Mouse (Mus musculus): ENCODE data around the gene Ciita. TPM values are rescaled to one million over a fixed set of nuclear protein-coding genes. Genes with fewer than 3 reads are reported as not detected.

Ciita gene
- polyA plus RNA-seq, 1 experiment from 2014 or later = 1.4 TPM

DNA sequence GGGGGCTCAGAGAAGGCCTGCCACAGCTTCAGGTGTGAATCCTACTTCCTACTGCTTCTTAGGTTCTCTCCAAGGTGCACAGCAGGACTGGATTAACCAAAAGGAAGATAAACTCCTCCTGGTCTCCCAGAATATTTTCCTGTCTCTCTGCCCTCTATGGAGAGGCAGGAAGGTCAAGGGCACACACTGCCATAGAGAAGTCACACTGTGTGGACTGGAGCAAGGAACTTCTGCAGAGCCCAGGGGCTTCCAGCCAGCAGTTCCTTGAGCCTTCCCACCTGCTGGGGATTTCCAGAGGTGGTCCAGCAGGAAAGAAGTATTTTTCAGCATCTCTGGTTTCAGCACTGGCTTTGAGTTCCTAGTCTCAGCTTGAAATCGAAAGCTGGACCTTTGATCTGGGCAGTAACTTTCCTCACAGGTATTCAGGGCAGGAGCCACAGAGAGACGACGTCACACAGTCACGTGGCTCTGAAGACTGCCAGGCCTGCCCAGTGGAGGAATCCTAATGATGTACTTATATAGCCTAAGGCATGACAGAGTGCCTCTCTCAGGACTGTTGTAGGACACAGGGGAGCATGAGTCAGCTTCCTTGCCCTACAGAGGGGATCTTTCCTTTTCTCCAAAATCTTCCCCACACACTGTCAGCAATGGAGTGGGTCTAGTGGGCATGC, 14.7 kb upstream of the Ciita start:
- 13% methylated on average over 4 of the region's 4 CpGs for WGBS

DNA sequence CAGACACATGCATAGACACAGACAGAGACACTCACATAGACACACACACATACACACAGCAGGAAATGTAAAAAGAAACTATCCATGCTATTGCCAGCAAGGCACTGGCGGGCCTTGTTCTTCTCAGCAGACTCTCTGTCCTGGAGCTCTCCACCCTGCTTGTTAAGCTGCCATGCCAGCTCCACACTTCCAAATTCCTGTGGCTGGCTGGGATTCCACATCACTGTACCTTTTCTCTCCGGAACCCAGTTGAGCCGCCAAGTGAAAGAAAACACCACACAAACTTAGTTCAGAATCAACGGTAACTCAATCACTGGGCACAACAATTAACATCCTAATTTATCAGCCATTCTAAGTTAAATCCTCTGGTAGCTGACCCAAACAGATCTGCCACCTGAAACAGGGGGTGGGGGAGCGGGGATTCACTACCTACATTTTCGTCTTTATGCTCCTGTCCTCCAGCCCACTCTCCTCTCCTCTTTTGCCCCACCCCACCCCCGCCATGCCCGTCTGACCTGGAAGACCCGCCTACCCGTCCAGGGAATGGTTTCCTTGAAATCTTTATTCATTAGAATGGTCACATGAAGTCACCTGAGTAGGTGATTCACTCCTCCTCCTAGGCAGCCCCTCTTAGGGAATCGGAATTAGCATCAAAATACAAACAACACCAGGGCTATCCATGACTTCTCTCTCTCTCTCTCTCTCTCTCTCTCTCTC, 12.3 kb upstream of the Ciita start:
- no peak overlapping the region for H3K9ac ChIP-seq (replicated peaks; ENCODE audit: low read depth)
- H3K27ac ChIP-seq (ENCODE audit: low read length) = 0 out of 2 replicates have a peak overlapping the region, but pooled peaks have one; percentile 11
- no peak overlapping the region for H3K4me3 ChIP-seq (ENCODE audit: low read depth, low read length)
- TF ChIP-seq CTCF (IDR thresholded peaks at IDR 0.05) (no peak), EP300 (IDR thresholded peaks at IDR 0.05) (no peak)
- H3K4me2 ChIP-seq (replicated peaks; ENCODE audit: low read depth, low read length) = no peak overlapping the region
- no peaks in the 10 kb centered on the region for H3K27me3 ChIP-seq (replicated peaks; ENCODE audit: insufficient read depth, low read length)
- ATAC-seq (no peak), DNase-seq (ENCODE audit: low spot score) (peak; percentile 38)
- no peaks in the 10 kb centered on the region for H3K9me3 ChIP-seq (ENCODE audit: low read length)
- H3K4me1 ChIP-seq (ENCODE audit: insufficient read depth, low read depth, low read length) = no peaks in the 10 kb centered on the region
- H3K36me3 ChIP-seq (ENCODE audit: insufficient read depth, low read length) = no peaks in the 10 kb centered on the region
- WGBS = 29% methylated on average over 11 of the region's 11 CpGs

More for the DNA sequence above, 14.7 kb upstream of the Ciita start:
- Histone ChIP-seq H3K9ac (replicated peaks; ENCODE audit: low read depth) (no peak overlapping the region), H3K4me2 (replicated peaks; ENCODE audit: low read depth, low read length) (no peak overlapping the region), H3K4me3 (ENCODE audit: low read depth, low read length) (no peak overlapping the region), H3K9me3 (ENCODE audit: low read length) (no peaks in the 10 kb centered on the region), H3K36me3 (ENCODE audit: insufficient read depth, low read length) (no peaks in the 10 kb centered on the region), H3K27me3 (replicated peaks; ENCODE audit: insufficient read depth, low read length) (no peaks in the 10 kb centered on the region), H3K4me1 (ENCODE audit: insufficient read depth, low read depth, low read length) (no peaks in the 10 kb centered on the region), H3K27ac (ENCODE audit: low read length) (no peak overlapping the region; the same call in 1 of the 2 replicates)
- ATAC-seq (peak; percentile 96), DNase-seq (ENCODE audit: low spot score) (peak; percentile 78)
- TF ChIP-seq EP300 (IDR thresholded peaks at IDR 0.05) = peak; percentile 68
- no peak for TF ChIP-seq CTCF (IDR thresholded peaks at IDR 0.05)

DNA sequence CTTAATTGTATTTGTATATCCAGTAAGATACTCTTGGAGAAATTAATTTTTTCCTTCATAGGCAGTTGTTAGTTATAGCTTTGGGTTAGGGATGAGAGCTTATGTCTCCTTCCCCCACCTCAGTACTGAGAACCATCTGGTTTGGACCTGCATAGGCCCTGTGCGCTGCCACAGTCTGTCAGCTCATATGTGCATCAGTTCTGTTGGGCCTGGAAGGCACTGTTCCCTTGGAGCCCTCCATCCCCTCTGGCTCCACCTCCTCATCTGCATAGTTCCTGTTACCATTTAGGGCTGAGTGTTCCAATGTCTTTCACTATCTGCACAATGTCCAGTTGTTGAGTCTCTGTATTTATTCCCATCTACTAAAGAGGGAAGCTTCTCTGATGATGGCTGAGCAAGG, 11.7 kb upstream of the Ciita start:
- Histone ChIP-seq H3K27me3 (replicated peaks; ENCODE audit: insufficient read depth, low read length) (no peaks in the 10 kb centered on the region), H3K9me3 (ENCODE audit: low read length) (no peaks in the 10 kb centered on the region), H3K27ac (ENCODE audit: low read length) (no peak overlapping the region), H3K9ac (replicated peaks; ENCODE audit: low read depth) (no peak overlapping the region), H3K4me1 (ENCODE audit: insufficient read depth, low read depth, low read length) (no peaks in the 10 kb centered on the region), H3K4me3 (ENCODE audit: low read depth, low read length) (no peak overlapping the region), H3K4me2 (replicated peaks; ENCODE audit: low read depth, low read length) (no peak overlapping the region), H3K36me3 (ENCODE audit: insufficient read depth, low read length) (no peaks in the 10 kb centered on the region)
- WGBS = 83% methylated on average over 1 of the region's 1 CpGs
- DNase-seq (ENCODE audit: low spot score) = no peak
- no peak for ATAC-seq
- TF ChIP-seq EP300 (IDR thresholded peaks at IDR 0.05) (no peak), CTCF (IDR thresholded peaks at IDR 0.05) (no peak)

DNA sequence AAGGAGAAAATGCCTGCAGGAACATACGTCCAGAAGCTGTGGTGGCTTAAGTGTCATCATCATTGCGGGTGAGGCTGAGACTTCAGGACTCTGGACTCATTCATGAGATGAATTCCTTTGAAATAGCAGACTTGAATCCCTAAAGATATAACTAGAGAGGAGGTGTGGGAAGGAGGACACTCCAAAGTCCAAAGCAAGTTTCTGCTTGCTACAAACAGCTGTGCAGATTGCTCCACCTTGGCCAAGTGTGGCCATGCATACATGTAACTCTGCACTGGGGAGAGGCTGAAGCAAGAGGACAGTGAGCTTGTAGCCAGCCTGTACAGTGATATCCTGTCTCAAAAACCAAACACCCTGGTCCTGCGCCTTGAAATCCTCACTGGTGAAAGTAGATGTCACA, 7.9 kb upstream of the Ciita start:
- DNase-seq (ENCODE audit: low spot score) (no peak), ATAC-seq (no peak)
- H3K9ac ChIP-seq (replicated peaks; ENCODE audit: low read depth) = no peak overlapping the region
- no peaks in the 10 kb centered on the region for H3K27me3 ChIP-seq (replicated peaks; ENCODE audit: insufficient read depth, low read length)
- WGBS = 71% methylated on average over 3 of the region's 3 CpGs
- H3K4me3 ChIP-seq (ENCODE audit: low read depth, low read length) = no peak overlapping the region
- H3K9me3 ChIP-seq (ENCODE audit: low read length) = no peaks in the 10 kb centered on the region
- no peak overlapping the region for H3K4me2 ChIP-seq (replicated peaks; ENCODE audit: low read depth, low read length)
- H3K36me3 ChIP-seq (ENCODE audit: insufficient read depth, low read length) = no peaks in the 10 kb centered on the region
- H3K27ac ChIP-seq (ENCODE audit: low read length) = no peak overlapping the region
- no peaks in the 10 kb centered on the region for H3K4me1 ChIP-seq (ENCODE audit: insufficient read depth, low read depth, low read length)
- TF ChIP-seq EP300 (IDR thresholded peaks at IDR 0.05) (no peak), CTCF (IDR thresholded peaks at IDR 0.05) (no peak)

DNA sequence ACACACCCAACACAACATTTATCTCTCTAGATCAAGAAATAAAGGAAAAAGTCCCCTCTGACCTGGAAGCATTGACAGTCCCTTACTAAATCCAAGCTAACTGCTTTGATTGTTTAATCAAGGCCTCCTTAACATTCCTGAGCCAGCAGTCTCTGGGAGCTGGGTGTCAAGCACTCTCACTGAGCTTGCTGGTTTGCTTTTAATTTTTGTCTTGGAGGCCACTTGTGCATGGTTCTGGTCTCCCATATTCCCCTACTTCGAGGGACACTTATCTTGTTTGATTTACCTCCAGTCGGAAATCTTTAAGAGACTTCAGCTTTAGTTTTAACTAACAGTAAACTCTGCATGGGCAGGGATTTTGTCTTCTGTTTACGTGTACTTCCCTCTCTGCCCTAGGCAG, 4.9 kb upstream of the Ciita start:
- ATAC-seq (peak; percentile 95), DNase-seq (ENCODE audit: low spot score) (peak; percentile 90)
- Histone ChIP-seq H3K4me2 (replicated peaks; ENCODE audit: low read depth, low read length) (no peak overlapping the region), H3K36me3 (ENCODE audit: insufficient read depth, low read length) (no peaks in the 10 kb centered on the region), H3K27ac (ENCODE audit: low read length) (no peak overlapping the region), H3K27me3 (replicated peaks; ENCODE audit: insufficient read depth, low read length) (no peaks in the 10 kb centered on the region), H3K9ac (replicated peaks; ENCODE audit: low read depth) (no peak overlapping the region), H3K9me3 (ENCODE audit: low read length) (no peaks in the 10 kb centered on the region), H3K4me3 (ENCODE audit: low read depth, low read length) (no peak overlapping the region), H3K4me1 (ENCODE audit: insufficient read depth, low read depth, low read length) (no peaks in the 10 kb centered on the region)
- WGBS = 37% methylated on average over 3 of the region's 3 CpGs
- TF ChIP-seq EP300 (IDR thresholded peaks at IDR 0.05) = peak; percentile 91
- TF ChIP-seq CTCF (IDR thresholded peaks at IDR 0.05) = no peak

DNA sequence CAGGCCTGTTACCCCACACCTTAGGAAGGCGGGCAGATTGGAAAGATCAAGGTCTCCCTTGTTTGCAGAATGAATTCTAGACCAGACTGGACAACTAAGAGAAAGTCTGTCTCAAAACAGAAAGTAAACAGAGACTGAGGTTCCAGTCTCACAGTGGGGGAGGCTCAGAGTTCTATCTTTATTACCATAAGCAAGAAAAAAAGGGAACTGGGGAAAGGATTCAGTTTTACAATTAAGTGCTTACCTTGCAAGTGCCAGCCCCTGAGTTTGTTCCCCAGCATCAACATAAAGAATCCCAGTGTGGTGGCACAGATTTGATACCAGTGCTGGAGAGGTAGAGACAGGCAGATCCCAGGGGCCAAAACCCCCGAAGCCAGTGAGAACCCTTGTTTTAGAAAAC, 3.9 kb upstream of the Ciita start:
- WGBS = 39% methylated on average over 2 of the region's 2 CpGs
- no peak overlapping the region for H3K4me3 ChIP-seq (ENCODE audit: low read depth, low read length)
- H3K9ac ChIP-seq (replicated peaks; ENCODE audit: low read depth) = no peak overlapping the region
- no peaks in the 10 kb centered on the region for H3K27me3 ChIP-seq (replicated peaks; ENCODE audit: insufficient read depth, low read length)
- no peaks in the 10 kb centered on the region for H3K9me3 ChIP-seq (ENCODE audit: low read length)
- H3K4me2 ChIP-seq (replicated peaks; ENCODE audit: low read depth, low read length) = no peak overlapping the region
- no peak for DNase-seq (ENCODE audit: low spot score)
- no peaks in the 10 kb centered on the region for H3K36me3 ChIP-seq (ENCODE audit: insufficient read depth, low read length)
- ATAC-seq = no peak
- no peaks in the 10 kb centered on the region for H3K4me1 ChIP-seq (ENCODE audit: insufficient read depth, low read depth, low read length)
- no peak for TF ChIP-seq EP300 (IDR thresholded peaks at IDR 0.05)
- no peak for TF ChIP-seq CTCF (IDR thresholded peaks at IDR 0.05)
- no peak overlapping the region for H3K27ac ChIP-seq (ENCODE audit: low read length)
